Mouse (Mus musculus) liver, postnatal 0 days (tissue): Measurements from ENCODE around the gene Oxct2a. TPM values are rescaled to one million over a fixed set of nuclear protein-coding genes. Genes with fewer than 3 reads are reported as not detected.
"Not testable (repeated sequence)": the region's sequence is repeated elsewhere in the genome, so short reads cannot be mapped to it uniquely, and the experiment has no call there.

Source experiments
- ATAC-seq: fragments of 200-750 bp; cut with Nextera tagmentation; 2 replicates; pipeline ENCODE4 v1.8.0; 2017; ENCODE audit warnings: mild to moderate bottlenecking, moderate library complexity
- DNase-seq: peaks from one replicate; pipeline ENCODE4 v3.0.0-alpha.2; 2016
- H3K27ac ChIP-seq: fragments of 300-500 bp; sonication (generic); 2 replicates; pipeline ENCODE4 v1.5.1; 2014; ENCODE audit warnings: antibody characterized with exemption, moderate library complexity, mild to moderate bottlenecking, low read depth
- H3K27me3 ChIP-seq: fragments of 300-500 bp; sonication (generic); 2 replicates; pipeline ENCODE4 v1.6.1; 2014; ENCODE audit warnings: low read length, control low read depth, mixed read lengths; ENCODE audit not compliant: insufficient read depth
- H3K36me3 ChIP-seq: fragments of 300-500 bp; sonication (generic); replicated peaks from 2 replicates; pipeline ENCODE4 v1.6.1; 2014; ENCODE audit warnings: mild to moderate bottlenecking, control low read depth, low read length, moderate library complexity, mixed read lengths; ENCODE audit not compliant: insufficient read depth
- H3K4me1 ChIP-seq: fragments of 300-500 bp; sonication (generic); 2 replicates; pipeline ENCODE4 v1.6.1; 2014; ENCODE audit warnings: antibody characterized with exemption, mild to moderate bottlenecking, control low read depth; ENCODE audit not compliant: insufficient read depth
- H3K4me2 ChIP-seq: fragments of 300-500 bp; sonication (generic); 2 replicates; pipeline ENCODE4 v1.6.1; 2014; ENCODE audit warnings: low read depth, mild to moderate bottlenecking, low read length, moderate library complexity, mixed read lengths
- H3K4me3 ChIP-seq: fragments of 300-500 bp; sonication (generic); 2 replicates; pipeline ENCODE4 v1.5.1; 2014; ENCODE audit warnings: low read depth, low read length
- H3K9ac ChIP-seq: fragments of 300-500 bp; sonication (generic); replicated peaks from 2 replicates; pipeline ENCODE4 v1.6.1; 2014; ENCODE audit warnings: mild to moderate bottlenecking, moderate library complexity
- H3K9me3 ChIP-seq: fragments of 300-500 bp; sonication (generic); 2 replicates; pipeline ENCODE4 v1.6.1; 2016; ENCODE audit warnings: mild to moderate bottlenecking, control low read depth, low read length, mixed read lengths
- CTCF ChIP-seq: sonication (generic); IDR thresholded peaks from 2 replicates; pipeline ENCODE4 v1.5.1; 2016; ENCODE audit warnings: antibody characterized with exemption, low read depth
- EP300 ChIP-seq: IDR thresholded peaks from 2 replicates; pipeline ENCODE4 v1.6.1; 2016; ENCODE audit warnings: antibody characterized with exemption, low read depth, mild to moderate bottlenecking
- WGBS: fragments of 180-500 bp; shearing (Covaris S2); extraction: QIAGEN DNeasy Blood & Tissue Kit; methylation state at CpG from one replicate; pipeline ENCODE4 v1.1.7; 2014; ENCODE audit not compliant: insufficient replicate concordance; 5-methylcytosine and 5-hydroxymethylcytosine counted together
- polyA plus RNA-seq: library from polyadenylated mRNA; unstranded; fragments of >200 nt; fragmentation: Nextera tagmentation; extraction: Ambion mirVana; gene quantifications from 2 replicates; pipeline ENCODE4 v1.2.1, GENCODE M21; 2015

Gene Oxct2a
- polyA plus RNA-seq, 1 experiment from 2014 or later, result not detected

GRCm38 (mm10) chr4:123298980-123299670 lies 24.3 kb downstream of the Oxct2a start:
- Histone ChIP-seq H3K9ac (no peak overlapping the region), H3K9me3 (peaks cover 3% of the 10 kb centered on the region; the same call in 1 of the 2 replicates), H3K4me2 (no peak overlapping the region), H3K4me1 (no peaks in the 10 kb centered on the region), H3K27ac (no peak overlapping the region), H3K27me3 (no peaks in the 10 kb centered on the region), H3K36me3 (peaks cover 85% of the 10 kb centered on the region), H3K4me3 (no peak overlapping the region)
- DNase-seq (no peak), ATAC-seq (no peak)
- 92% methylated on average over 11 of the region's 11 CpGs for WGBS
- TF ChIP-seq CTCF (no peak), EP300 (no peak)

GRCm38 (mm10) chr4:123298226-123298625 lies 25.2 kb downstream of the Oxct2a start:
- Histone ChIP-seq H3K27me3 (no peaks in the 10 kb centered on the region), H3K9me3 (no peaks in the 10 kb centered on the region), H3K4me1 (no peaks in the 10 kb centered on the region), H3K27ac (no peak overlapping the region), H3K4me3 (no peak overlapping the region), H3K4me2 (no peak overlapping the region), H3K9ac (no peak overlapping the region), H3K36me3 (peaks cover 86% of the 10 kb centered on the region)
- TF ChIP-seq EP300, result no peak
- no peak for TF ChIP-seq CTCF
- no peak for ATAC-seq
- WGBS, result 82% methylated on average over 4 of the region's 4 CpGs
- no peak for DNase-seq

GRCm38 (mm10) chr4:123297195-123297960 lies 26.1 kb downstream of the Oxct2a start:
- peaks cover 86% of the 10 kb centered on the region for H3K36me3 ChIP-seq
- H3K9me3 ChIP-seq, result no peaks in the 10 kb centered on the region
- DNase-seq (no peak), ATAC-seq (no peak)
- TF ChIP-seq CTCF (no peak), EP300 (no peak)
- H3K27ac ChIP-seq, result no peak overlapping the region
- H3K27me3 ChIP-seq, result no peaks in the 10 kb centered on the region
- no peak overlapping the region for H3K4me2 ChIP-seq
- WGBS, result 92% methylated on average over 21 of the region's 22 CpGs
- no peak overlapping the region for H3K4me3 ChIP-seq
- H3K4me1 ChIP-seq, result no peaks in the 10 kb centered on the region
- no peak overlapping the region for H3K9ac ChIP-seq

- WGBS, result 84% methylated on average over 5 of the region's 5 CpGs
- DNase-seq (no peak), ATAC-seq (no peak)
Observed at GRCm38 (mm10) chr4:123296148-123296534, 27.3 kb downstream of the Oxct2a start.

GRCm38 (mm10) chr4:123295516-123296147 lies 27.8 kb downstream of the Oxct2a start:
- H3K9ac ChIP-seq, result no peak overlapping the region
- ATAC-seq (no peak), DNase-seq (no peak)
- no peak overlapping the region for H3K27ac ChIP-seq
- TF ChIP-seq EP300 (no peak), CTCF (no peak)
- 90% methylated on average over 21 of the region's 21 CpGs for WGBS
- H3K4me2 ChIP-seq, result no peak overlapping the region
- no peak overlapping the region for H3K4me3 ChIP-seq
- H3K4me1 ChIP-seq, result no peaks in the 10 kb centered on the region
- peaks cover 93% of the 10 kb centered on the region for H3K36me3 ChIP-seq
- no peaks in the 10 kb centered on the region for H3K27me3 ChIP-seq
- no peaks in the 10 kb centered on the region for H3K9me3 ChIP-seq

More at GRCm38 (mm10) chr4:123296148-123296534, 27.3 kb downstream of the Oxct2a start:
- Histone ChIP-seq H3K9me3 (no peaks in the 10 kb centered on the region), H3K9ac (no peak overlapping the region), H3K4me1 (no peaks in the 10 kb centered on the region), H3K36me3 (peaks cover 91% of the 10 kb centered on the region), H3K27ac (no peak overlapping the region), H3K27me3 (no peaks in the 10 kb centered on the region), H3K4me3 (no peak overlapping the region), H3K4me2 (no peak overlapping the region)
- TF ChIP-seq EP300 (no peak), CTCF (no peak)

GRCm38 (mm10) chr4:123295026-123295425 lies 28.4 kb downstream of the Oxct2a start:
- not testable (repeated sequence) for H3K4me3 ChIP-seq, DNase-seq, H3K4me2 ChIP-seq, H3K4me1 ChIP-seq, ATAC-seq, H3K27ac ChIP-seq, H3K9me3 ChIP-seq, H3K9ac ChIP-seq, H3K27me3 ChIP-seq
- WGBS, result 96% methylated on average over 15 of the region's 15 CpGs
- H3K36me3 ChIP-seq, result peaks cover 95% of the 10 kb centered on the region
